Comparison of ENCODE assay signal across 33 mouse cellular contexts in genomic region chr11:53617562-53618109, GRCm38 (mm10). TPM values are rescaled to one million over a fixed set of nuclear protein-coding genes. Genes with fewer than 3 reads are reported as not detected.
DNase-seq lines count a peak whose midpoint lies in the region; ATAC-seq and TF ChIP-seq lines count a peak whose summit lies in the region.
"Had no signal": no experiment of that assay in that cellular context is flagged by ENCODE, and none has a peak within 500 bp of the region (broad histone marks: within the 10 kb centered on the region; RNA-seq: fewer than 3 reads in every experiment).

No protein-coding gene starts in this region.

- peak overlapping the region; percentile 71 for H3K4me3 ChIP-seq in megakaryocyte, embryonic 14.5 days (replicated peaks)
- H3K4me3 ChIP-seq in G1E (ENCODE audit: low read depth, low read length), result peak overlapping the region; percentile 77
- no peak overlapping the region for H3K4me3 ChIP-seq in liver, embryonic 13.5 days (replicated peaks)
- H3K4me3 ChIP-seq: embryonic facial prominence, embryonic 12.5 days; embryonic facial prominence, embryonic 15.5 days; heart, adult 2 months; heart, embryonic 10.5 days; heart, embryonic 13.5 days; hindbrain, embryonic 12.5 days; hindbrain, embryonic 15.5 days had no signal

- WGBS in liver, embryonic 13.5 days (ENCODE audit: insufficient replicate concordance), result 40% methylated on average over 4 of the region's 4 CpGs

- no peak overlapping the region for H3K9ac ChIP-seq in liver, embryonic 13.5 days
- H3K9ac ChIP-seq: embryonic facial prominence, embryonic 12.5 days; embryonic facial prominence, embryonic 15.5 days; forebrain, postnatal 0 days; heart, embryonic 13.5 days; hindbrain, embryonic 12.5 days; hindbrain, embryonic 15.5 days had no signal

- no peaks in the 10 kb centered on the region for H3K9me3 ChIP-seq in megakaryocyte, embryonic 14.5 days
- peaks cover 10% of the 10 kb centered on the region for H3K9me3 ChIP-seq in G1E (replicated peaks)
- no peaks in the 10 kb centered on the region for H3K9me3 ChIP-seq in liver, embryonic 13.5 days (replicated peaks)
- H3K9me3 ChIP-seq: embryonic facial prominence, embryonic 12.5 days; embryonic facial prominence, embryonic 15.5 days; heart, embryonic 10.5 days; heart, embryonic 13.5 days; hindbrain, embryonic 12.5 days; hindbrain, embryonic 15.5 days had no signal

- no peaks in the 10 kb centered on the region for H3K27me3 ChIP-seq in megakaryocyte, embryonic 14.5 days (replicated peaks)
- H3K27me3 ChIP-seq in G1E (ENCODE audit: insufficient read depth, low read length), result no peaks in the 10 kb centered on the region; the same call in 1 of the 2 replicates
- no peaks in the 10 kb centered on the region for H3K27me3 ChIP-seq in liver, embryonic 13.5 days
- H3K27me3 ChIP-seq: embryonic facial prominence, embryonic 12.5 days; embryonic facial prominence, embryonic 15.5 days; heart, embryonic 13.5 days; hindbrain, embryonic 12.5 days; hindbrain, embryonic 15.5 days had no signal

- H3K27ac ChIP-seq in liver, embryonic 13.5 days, result no peak overlapping the region
- H3K27ac ChIP-seq: embryonic facial prominence, embryonic 12.5 days; embryonic facial prominence, embryonic 15.5 days; heart, adult 2 months; heart, embryonic 10.5 days; heart, embryonic 13.5 days; hindbrain, embryonic 12.5 days; hindbrain, embryonic 15.5 days had no signal

- H3K4me2 ChIP-seq in liver, embryonic 13.5 days, result peak overlapping the region; percentile 35; the same call in 1 of the 2 replicates
- H3K4me2 ChIP-seq: embryonic facial prominence, embryonic 12.5 days; embryonic facial prominence, embryonic 15.5 days; heart, embryonic 13.5 days; hindbrain, embryonic 12.5 days; hindbrain, embryonic 15.5 days had no signal

- H3K36me3 ChIP-seq in megakaryocyte, embryonic 14.5 days (replicated peaks; ENCODE audit: low read length), result peaks cover 4% of the 10 kb centered on the region
- peaks cover 20% of the 10 kb centered on the region for H3K36me3 ChIP-seq in G1E (replicated peaks)
- H3K36me3 ChIP-seq in liver, embryonic 13.5 days, result no peaks in the 10 kb centered on the region
- H3K36me3 ChIP-seq: embryonic facial prominence, embryonic 12.5 days; embryonic facial prominence, embryonic 15.5 days; heart, embryonic 10.5 days; heart, embryonic 13.5 days; hindbrain, embryonic 12.5 days; hindbrain, embryonic 15.5 days had no signal

- H3K4me1 ChIP-seq in megakaryocyte, embryonic 14.5 days, result peaks cover 65% of the 10 kb centered on the region
- H3K4me1 ChIP-seq in G1E (ENCODE audit: insufficient read depth, low read depth, low read length), result peaks cover 79% of the 10 kb centered on the region
- peaks cover 78% of the 10 kb centered on the region for H3K4me1 ChIP-seq in liver, embryonic 13.5 days (replicated peaks)
- H3K4me1 ChIP-seq: embryonic facial prominence, embryonic 12.5 days; embryonic facial prominence, embryonic 15.5 days; hindbrain, embryonic 12.5 days; hindbrain, embryonic 15.5 days had no signal

- DNase-seq in G1E (ENCODE audit: low spot score), result no peak
- no peak for DNase-seq in liver, embryonic 13.5 days
- DNase-seq in gastrocnemius, postnatal 25 days, result no peak
- no peak for DNase-seq in kidney, postnatal 25 days
- no peak for DNase-seq in adrenal gland, adult 18-20 months (ENCODE audit: low spot score in 2 of 2)
- DNase-seq: adrenal gland, postnatal 10 days; adrenal gland, postnatal 36 days; cerebellum, adult 11 months; cerebellum, adult 2 months; cerebellum, adult 9-11 months; cerebellum, postnatal 25 days; forebrain, postnatal 0 days; gastrocnemius, postnatal 36 days; heart, postnatal 14 days; heart, postnatal 4 days had no signal

- no peak for TF ChIP-seq CTCF in G1E (IDR thresholded peaks at IDR 0.05; ENCODE audit: low read depth, low read length)

- ATAC-seq in megakaryocyte, adult 5-6 weeks (ENCODE audit: poor library complexity, severe bottlenecking), result no peak
- ATAC-seq in G1E (ENCODE audit: extremely low read depth, insufficient number of reproducible peaks, low FRiP score, poor library complexity, severe bottlenecking), result peak; percentile 30; the same call in 1 of the 2 replicates
- ATAC-seq in liver, embryonic 13.5 days (ENCODE audit: low read depth), result no peak
- 0 out of 2 replicates have a peak, but pooled peaks have one; percentile 6 for ATAC-seq in megakaryocyte-erythroid progenitor cell, adult 5-6 weeks (replicated peaks; ENCODE audit: low FRiP score, low TSS enrichment, poor library complexity, severe bottlenecking)
- ATAC-seq: activated CD4-positive, CD25-positive, alpha-beta regulatory T cell, adult 4 months; forebrain, embryonic 14.5 days; forebrain, postnatal 0 days had no signal

RNA-seq across cellular contexts. Expression of gene Il4, which starts 0.8 kb away (rescaled TPM):
- not detected in 2 replicates for polyA plus RNA-seq in megakaryocyte, embryonic 14.5 days (2012; ENCODE audit: insufficient read depth, low replicate concordance)
- 5.5 and 13.1 TPM in 2 replicates for total RNA-seq in megakaryocyte, adult 5-6 weeks (2015)
- 8.0 and 8.7 TPM in 2 replicates for total RNA-seq in megakaryocyte, adult 5-6 weeks (2017)
- total RNA-seq in G1E (2014; fragmentation: Nextera tagmentation) (35.8 and 40.6 TPM in 2 replicates), G1E (2017) (87.7 and 99.1 TPM in 2 replicates)
- 0.43 and 1.0 TPM in 2 replicates for polyA plus RNA-seq in G1E (2012)
- 0.60 and 0.82 TPM in 2 replicates for polyA plus RNA-seq in liver, embryonic 13.5 days (2015; fragmentation: Nextera tagmentation; extraction: Ambion mirVana)
- not detected in 2 replicates for total RNA-seq in megakaryocyte-erythroid progenitor cell, adult 5-6 weeks (2014; fragmentation: Nextera tagmentation)
- 3.5 and 5.0 TPM in 2 replicates for total RNA-seq in megakaryocyte-erythroid progenitor cell, adult 5-6 weeks (2017)
- not detected for total RNA-seq in gastrocnemius, postnatal 25 days (2021)
- not detected for total RNA-seq in adrenal gland, adult 18-20 months (2021)
- total RNA-seq: adrenal gland, postnatal 10 days; adrenal gland, postnatal 36 days; forebrain, postnatal 0 days; gastrocnemius, adult 8-10 months; gastrocnemius, postnatal 36 days; heart, adult 2 months; heart, postnatal 14 days; heart, postnatal 4 days had no signal
- polyA plus RNA-seq: C2C12; cerebellum, adult 2 months; frontal cortex, adult 2 months had no signal

RNA-seq across cellular contexts. Expression of gene Il13, which starts 16.9 kb away (rescaled TPM):
- polyA plus RNA-seq in megakaryocyte, embryonic 14.5 days (2012; ENCODE audit: insufficient read depth, low replicate concordance), result 0.17 TPM in 1 of 2 replicates, not detected in the other
- 0.18 TPM in 2 replicates for total RNA-seq in megakaryocyte, adult 5-6 weeks (2015)
- 0.28 and 0.62 TPM in 2 replicates for total RNA-seq in megakaryocyte, adult 5-6 weeks (2017)
- total RNA-seq in G1E (2014; fragmentation: Nextera tagmentation), result 0.63 TPM in 1 of 2 replicates, not detected in the other
- 3.2 and 4.7 TPM in 2 replicates for total RNA-seq in G1E (2017)
- polyA plus RNA-seq in G1E (2012), result not detected in 2 replicates
- not detected in 2 replicates for polyA plus RNA-seq in liver, embryonic 13.5 days (2015; fragmentation: Nextera tagmentation; extraction: Ambion mirVana)
- total RNA-seq in megakaryocyte-erythroid progenitor cell, adult 5-6 weeks (2014; fragmentation: Nextera tagmentation), result not detected in 2 replicates
- not detected in 2 replicates for total RNA-seq in megakaryocyte-erythroid progenitor cell, adult 5-6 weeks (2017)
- not detected for total RNA-seq in gastrocnemius, postnatal 25 days (2021)
- total RNA-seq in adrenal gland, adult 18-20 months (2021), result not detected
- total RNA-seq: adrenal gland, postnatal 10 days; adrenal gland, postnatal 36 days; common myeloid progenitor, adult 5-6 weeks; forebrain, postnatal 0 days; gastrocnemius, adult 8-10 months; gastrocnemius, postnatal 36 days; granulocyte monocyte progenitor cell, adult 5-6 weeks; heart, adult 2 months; heart, postnatal 14 days; heart, postnatal 4 days had no signal
- polyA plus RNA-seq: activated CD4-positive, CD25-positive, alpha-beta regulatory T cell, adult 4 months; C2C12; cerebellum, adult 2 months; embryonic facial prominence, embryonic 12.5 days; embryonic facial prominence, embryonic 15.5 days; forebrain, embryonic 11.5 days; forebrain, embryonic 14.5 days; forebrain, postnatal 0 days; frontal cortex, adult 2 months; heart, adult 2 months; heart, embryonic 10.5 days; heart, embryonic 13.5 days; hindbrain, embryonic 12.5 days; hindbrain, embryonic 15.5 days had no signal

RNA-seq across cellular contexts. Expression of gene Kif3a, which starts 50.5 kb away (rescaled TPM):
- polyA plus RNA-seq in megakaryocyte, embryonic 14.5 days (2012; ENCODE audit: insufficient read depth, low replicate concordance), result 1.6 and 5.8 TPM in 2 replicates
- 2.5 and 4.1 TPM in 2 replicates for total RNA-seq in megakaryocyte, adult 5-6 weeks (2015)
- total RNA-seq in megakaryocyte, adult 5-6 weeks (2017), result 3.3 and 5.0 TPM in 2 replicates
- 20.2 and 22.3 TPM in 2 replicates for total RNA-seq in G1E (2014; fragmentation: Nextera tagmentation)
- total RNA-seq in G1E (2017), result 25.7 and 27.5 TPM in 2 replicates
- 11.2 and 12.0 TPM in 2 replicates for polyA plus RNA-seq in G1E (2012)
- polyA plus RNA-seq in liver, embryonic 13.5 days (2015; fragmentation: Nextera tagmentation; extraction: Ambion mirVana), result 13.3 and 13.8 TPM in 2 replicates
- 14.4 and 14.6 TPM in 2 replicates for total RNA-seq in megakaryocyte-erythroid progenitor cell, adult 5-6 weeks (2014; fragmentation: Nextera tagmentation)
- total RNA-seq in megakaryocyte-erythroid progenitor cell, adult 5-6 weeks (2017), result 20.0 and 21.9 TPM in 2 replicates
- 1 to 10 TPM; 4.0 to 5.3 TPM for total RNA-seq in gastrocnemius, postnatal 25 days (2021)
- 10 to 100 TPM; 23.2 to 25.9 TPM for total RNA-seq in adrenal gland, adult 18-20 months (2021)

Comparison
In these comparisons a context has a peak if more than half of its experiments do, and no peak if none do; other contexts are left out.
1. ATAC-seq: peak in G1E (single experiment) and megakaryocyte-erythroid progenitor cell, adult 5-6 weeks (single experiment); none in megakaryocyte, adult 5-6 weeks (single experiment) and liver, embryonic 13.5 days (single experiment).